Mouse (Mus musculus) frontal cortex, postnatal 14 days (tissue): ENCODE measurements around the gene Zp1.

Experiments used
- DNase-seq, 2 experiments: peaks; one replicate each; pipeline ENCODE4 v3.0.0; 2022; ENCODE audit warnings: low spot score in 2 of 2

Gene Zp1

GRCm38 (mm10) chr19:10920532-10920931 lies at the start of gene Zp1:
TSS of gene Zp1 (minus strand) at chr19:10920632.
- no peak for DNase-seq

- no peak for DNase-seq
Observed at GRCm38 (mm10) chr19:10968578-10968977, 48.1 kb upstream of the Zp1 start.

DNA sequence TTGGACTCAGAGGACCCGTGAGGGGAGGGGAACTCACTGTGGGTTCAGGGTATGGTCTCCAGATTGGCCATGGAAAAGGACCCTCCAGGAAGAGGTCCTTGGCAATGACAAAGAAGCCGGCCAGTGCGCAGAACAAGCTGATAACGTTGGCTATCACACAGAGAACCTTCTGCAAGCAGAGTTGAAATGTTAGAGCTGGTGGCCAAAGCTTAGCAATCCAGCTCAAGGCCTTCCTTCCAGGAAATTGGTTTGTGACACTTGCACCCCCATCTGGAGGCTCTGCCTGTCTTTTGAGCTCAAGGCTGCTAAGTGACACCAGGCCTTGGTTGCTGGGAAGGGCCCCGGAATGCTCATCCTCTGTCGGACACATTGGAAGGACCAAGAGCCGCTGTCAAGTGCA lies 45.3 kb upstream of the Zp1 start:
- DNase-seq, result no peak

DNA sequence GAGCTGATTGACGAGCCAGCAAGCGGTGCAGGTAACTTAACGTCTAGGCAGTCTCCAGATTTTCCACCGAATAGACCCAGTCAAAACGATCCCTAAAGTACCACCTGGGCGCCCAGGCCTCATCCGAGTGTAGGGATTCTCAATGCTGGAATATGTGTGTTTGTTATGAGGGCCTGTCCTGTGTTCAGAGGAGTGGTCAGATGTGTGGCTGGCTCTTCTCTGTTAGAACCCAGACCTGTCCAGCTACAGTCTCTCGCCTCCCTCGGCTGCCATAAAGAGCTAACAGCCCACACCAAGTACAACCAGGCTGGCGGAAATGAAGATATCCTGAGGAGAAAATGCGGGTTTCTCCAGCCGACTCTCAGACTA lies 39.5 kb upstream of the Zp1 start:
- DNase-seq, result no peak

- no peak for DNase-seq
Observed at GRCm38 (mm10) chr19:10959085-10959977, 38.9 kb upstream of the Zp1 start.

GRCm38 (mm10) chr19:10952021-10952939 lies 31.8 kb upstream of the Zp1 start:
- DNase-seq, result peak in 1 of 2 experiments; percentile 39

- DNase-seq, result no peak
Observed at GRCm38 (mm10) chr19:10949558-10949957, 29.1 kb upstream of the Zp1 start.

DNA sequence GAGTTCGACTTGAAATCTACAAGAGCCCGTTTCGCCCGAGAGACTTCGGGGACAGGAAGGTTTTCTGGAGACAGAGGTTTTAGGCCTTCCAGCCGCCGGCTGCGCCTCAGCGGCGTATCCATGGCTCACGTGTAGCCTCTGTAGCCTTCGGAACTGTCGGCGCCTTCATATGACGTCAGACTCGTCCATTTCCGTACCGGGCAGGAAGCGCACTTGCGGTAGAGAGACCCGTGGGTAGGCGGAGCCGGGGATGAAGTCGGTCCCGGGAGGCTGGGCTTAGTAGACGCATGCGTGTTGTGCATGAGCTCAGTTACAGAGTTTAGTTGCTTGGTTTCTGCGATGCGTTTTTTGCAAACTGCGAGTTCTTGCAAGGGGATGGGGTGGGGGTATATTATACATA lies 28.7 kb upstream of the Zp1 start, which contains the start of gene Ccdc86:
TSS of gene Ccdc86 (minus strand) at position 155 of the 400 bp plus-strand sequence.
- DNase-seq, result peak; percentile 93

- DNase-seq, result no peak
Observed at GRCm38 (mm10) chr19:10948416-10948815, 28.0 kb upstream of the Zp1 start.

GRCm38 (mm10) chr19:10947219-10947618 lies 26.8 kb upstream of the Zp1 start:
- no peak for DNase-seq

DNA sequence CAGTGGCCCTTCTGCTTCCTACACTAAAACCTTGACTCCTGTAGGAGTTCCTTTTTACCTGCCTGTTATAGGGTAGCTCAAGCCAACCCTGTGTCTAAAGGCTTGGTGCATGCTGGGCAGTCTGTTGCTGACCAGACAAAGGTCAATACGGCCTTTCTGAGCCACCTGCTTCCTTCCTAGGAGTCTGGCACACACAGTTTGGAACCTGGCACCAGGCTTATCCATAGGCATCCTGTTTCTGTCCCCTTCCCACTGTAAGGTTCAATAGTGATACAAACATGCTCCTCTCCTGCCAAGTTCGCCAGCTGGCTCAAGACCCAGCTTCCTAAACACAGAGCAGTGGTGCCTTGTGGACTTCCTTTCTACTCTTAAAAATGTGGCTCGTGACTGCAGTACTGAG lies 26.1 kb upstream of the Zp1 start:
- no peak for DNase-seq

- DNase-seq, result no peak
Observed at GRCm38 (mm10) chr19:10943955-10944354, 23.5 kb upstream of the Zp1 start.

GRCm38 (mm10) chr19:10940801-10941457 lies 20.5 kb upstream of the Zp1 start:
- no peak for DNase-seq

- DNase-seq, result peak; percentile 47 to 50
Observed at GRCm38 (mm10) chr19:10940097-10940800, 19.8 kb upstream of the Zp1 start.

DNA sequence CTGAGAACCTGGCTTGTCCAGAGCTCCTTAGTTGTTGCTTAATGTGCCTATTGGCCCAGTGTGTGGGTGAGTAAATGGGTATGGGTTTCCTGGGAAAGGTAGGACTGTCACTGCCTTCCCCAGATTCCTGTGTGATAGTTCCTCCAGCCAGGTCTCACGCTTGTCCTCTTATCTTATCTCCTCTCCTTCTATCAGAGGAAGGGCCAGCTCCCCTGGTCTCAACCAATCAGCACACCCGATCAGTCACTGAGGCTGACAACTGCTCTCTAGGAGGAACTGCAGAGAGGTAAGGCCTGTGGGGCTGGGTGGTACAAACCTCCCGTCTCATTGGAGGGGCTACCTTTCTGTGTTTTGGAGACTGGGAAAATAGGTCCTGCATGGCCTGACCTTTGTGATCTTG lies 18.3 kb upstream of the Zp1 start:
- DNase-seq, result no peak

DNA sequence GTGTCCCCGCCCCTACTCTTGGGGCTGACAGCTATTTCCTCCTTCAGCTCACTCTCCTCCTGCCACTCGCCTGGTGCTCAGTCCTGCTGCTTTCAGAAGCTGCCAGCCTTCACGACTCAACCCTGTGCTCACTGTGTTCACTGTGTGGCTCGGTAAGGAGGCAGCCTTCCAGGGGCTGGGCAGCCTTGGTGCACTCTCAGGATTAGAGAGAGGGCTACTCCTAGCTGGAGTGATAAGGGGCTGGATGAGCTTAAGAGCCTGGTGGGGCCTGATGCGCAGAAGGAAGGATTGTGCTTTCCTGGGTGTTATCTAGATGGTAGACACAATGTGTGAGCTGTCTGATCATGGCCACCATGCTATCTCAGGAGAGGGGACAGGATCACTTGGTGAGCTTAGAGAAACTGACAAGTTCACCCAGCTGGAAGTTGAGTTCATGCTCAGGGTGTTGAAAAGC lies 16.7 kb upstream of the Zp1 start, which contains the start of gene Ptgdr2:
TSS of gene Ptgdr2 (plus strand) at position 51 of the 454 bp plus-strand sequence.
- no peak for DNase-seq

DNA sequence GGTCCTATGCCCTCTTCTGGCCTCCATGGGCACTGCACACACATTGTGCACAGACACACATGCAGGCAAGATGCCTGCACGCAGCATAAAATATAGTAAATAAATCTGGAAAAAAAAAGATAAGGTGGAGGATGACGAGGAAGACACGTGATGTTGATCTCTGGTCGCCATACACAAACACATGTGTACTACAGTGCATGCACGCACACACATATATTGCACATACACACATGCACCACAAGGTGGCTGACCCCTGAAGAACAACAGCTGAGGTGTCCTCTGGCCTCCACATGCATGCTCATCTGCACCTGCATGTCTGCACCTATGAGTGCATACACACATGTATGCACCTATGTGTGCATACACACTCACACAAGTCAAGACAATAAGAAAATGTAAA lies 15.6 kb upstream of the Zp1 start:
- no peak for DNase-seq

DNA sequence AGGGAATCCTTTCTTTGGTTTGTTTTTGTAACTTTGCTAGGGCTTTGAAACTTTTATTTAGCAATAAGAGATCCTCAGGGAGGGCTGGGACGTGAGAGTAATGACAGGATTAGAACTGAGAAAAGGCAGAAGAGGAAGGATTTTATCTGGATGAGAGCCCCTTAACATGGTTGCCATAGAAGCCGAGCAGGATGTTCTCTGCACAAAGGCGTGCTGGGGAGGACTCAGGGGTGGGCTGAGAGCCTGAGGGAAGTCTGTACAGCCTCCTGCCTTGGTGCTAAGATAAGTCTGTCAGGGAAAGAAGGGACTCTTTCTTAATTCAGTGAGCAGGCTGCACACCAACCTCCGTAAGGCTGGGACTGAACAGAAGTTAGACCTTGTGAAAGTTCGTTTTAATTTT lies 14.6 kb upstream of the Zp1 start:
- no peak for DNase-seq

GRCm38 (mm10) chr19:10930641-10931040 lies 10.2 kb upstream of the Zp1 start:
- no peak for DNase-seq

- no peak for DNase-seq
Observed at GRCm38 (mm10) chr19:10926666-10927065, 6.2 kb upstream of the Zp1 start.

DNA sequence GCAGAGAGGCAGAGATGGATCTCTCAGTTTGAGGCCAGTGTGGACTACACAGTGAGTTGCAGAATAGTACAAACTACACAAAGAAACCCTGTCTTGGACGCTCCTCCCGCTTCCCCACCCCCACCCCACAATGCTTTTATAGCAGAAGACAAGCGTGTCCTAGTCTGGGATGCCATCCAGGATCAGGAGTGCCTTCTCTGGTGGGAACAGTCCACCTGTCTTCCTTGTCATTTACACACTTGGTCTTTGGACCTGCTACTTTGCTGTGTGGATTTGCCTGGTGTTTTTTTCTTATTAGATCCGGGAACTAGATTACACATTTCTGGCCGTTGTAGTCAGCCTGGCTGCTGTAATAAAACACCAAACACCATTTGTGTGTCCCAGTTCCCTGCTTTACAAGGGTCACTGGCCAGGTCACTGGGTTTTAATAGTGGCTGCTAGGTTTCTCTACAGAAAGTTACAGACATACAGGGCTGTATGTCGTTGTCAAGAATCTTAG lies 5.7 kb upstream of the Zp1 start:
- DNase-seq, result no peak
